Mouse (Mus musculus) common myeloid progenitor, adult 5-6 weeks (primary cell): ENCODE data around the gene T. TPM values are rescaled to one million over a fixed set of nuclear protein-coding genes. Genes with fewer than 3 reads are reported as not detected.

Source experiments
- ATAC-seq: replicated peaks from 2 replicates; pipeline ENCODE4 v1.8.0; 2016; ENCODE audit warnings: low read depth, mild to moderate bottlenecking, moderate TSS enrichment, inconsistent platforms; ENCODE audit not compliant: poor library complexity, severe bottlenecking
- total RNA-seq: library from RNA; stranded (forward); fragments of 200-1000, 187-1606 nt; gene quantifications from 2 replicates; pipeline ENCODE4 v1.2.3, GENCODE M21; 2017

Gene T
- total RNA-seq, 1 experiment from 2014 or later, result not detected

GRCm38 (mm10) chr17:8487824-8488223, 53.6 kb downstream of the T start:
- no peak for ATAC-seq

GRCm38 (mm10) chr17:8490971-8491370, 56.7 kb downstream of the T start:
- ATAC-seq, result no peak

Other genes with a start within 250 kb of the T start
- gene Ccr6, start 198.4 kb upstream of the T start, total RNA-seq, result not detected in 2 replicates
- gene Mpc1, start 151.5 kb upstream of the T start, total RNA-seq, result 113 TPM in 2 replicates
- 20.8 and 32.2 TPM in 2 replicates for gene Sft2d1, start 123.3 kb upstream of the T start, total RNA-seq
- 0.32 and 0.34 TPM in 2 replicates for gene Prr18, start 97.0 kb upstream of the T start, total RNA-seq
- gene T2, start 78.4 kb upstream of the T start, total RNA-seq, result not detected in 2 replicates
- gene Pde10a, start 90.9 kb downstream of the T start, total RNA-seq, result 8.4 and 16.1 TPM in 2 replicates
- not detected in 2 replicates for gene Gm17087, start 132.5 kb downstream of the T start, total RNA-seq